Mouse (Mus musculus): ENCODE measurements around the gene Dnajb1.

Gene Dnajb1

GRCm38 (mm10) chr8:83613695-83614094 lies 5.7 kb downstream of the Dnajb1 start:
- no peak for DNase-seq

DNA sequence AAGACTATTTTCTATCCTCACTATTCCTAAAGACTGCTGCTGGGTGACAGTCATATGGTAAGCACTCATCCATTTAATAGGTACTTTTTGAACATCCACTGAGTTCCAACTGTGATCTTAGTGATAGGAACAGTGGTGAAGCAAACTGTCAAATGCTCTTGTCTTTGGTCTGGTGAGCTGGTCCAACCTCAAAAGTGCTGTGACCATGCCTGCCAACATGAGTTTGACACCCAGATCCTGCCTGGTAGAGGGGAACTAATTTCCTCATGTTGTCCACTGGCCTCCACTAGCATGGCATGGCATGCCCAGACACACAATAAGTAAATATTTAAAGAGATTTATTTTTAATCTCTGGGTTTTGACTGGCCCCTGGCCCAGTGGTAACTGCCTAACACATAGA lies 8.6 kb downstream of the Dnajb1 start:
- no peak for DNase-seq

DNA sequence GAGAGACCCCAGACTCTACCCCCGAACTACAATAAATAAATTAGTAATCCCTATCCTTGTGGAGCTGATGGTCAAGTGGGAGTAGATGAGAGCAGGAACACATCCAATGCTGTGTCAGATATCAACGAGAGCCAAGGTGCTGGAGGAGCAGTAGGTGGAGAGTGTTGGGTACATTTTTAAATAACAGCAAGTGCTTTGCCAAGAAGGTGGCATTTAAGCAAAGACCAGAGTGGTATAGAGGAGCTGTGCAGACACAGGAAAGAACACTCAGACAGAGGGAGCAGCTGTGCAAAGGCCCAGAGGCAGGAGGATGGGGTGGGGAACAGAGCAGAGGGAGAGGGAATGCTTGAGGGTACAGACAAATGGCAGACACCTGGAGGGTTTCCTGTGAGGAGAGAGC lies 9.1 kb downstream of the Dnajb1 start:
- DNase-seq: no peak

- no peak for DNase-seq
Observed at GRCm38 (mm10) chr8:83618566-83618965, 10.6 kb downstream of the Dnajb1 start.

GRCm38 (mm10) chr8:83619568-83620285 lies 11.7 kb downstream of the Dnajb1 start:
- no peak for DNase-seq

DNA sequence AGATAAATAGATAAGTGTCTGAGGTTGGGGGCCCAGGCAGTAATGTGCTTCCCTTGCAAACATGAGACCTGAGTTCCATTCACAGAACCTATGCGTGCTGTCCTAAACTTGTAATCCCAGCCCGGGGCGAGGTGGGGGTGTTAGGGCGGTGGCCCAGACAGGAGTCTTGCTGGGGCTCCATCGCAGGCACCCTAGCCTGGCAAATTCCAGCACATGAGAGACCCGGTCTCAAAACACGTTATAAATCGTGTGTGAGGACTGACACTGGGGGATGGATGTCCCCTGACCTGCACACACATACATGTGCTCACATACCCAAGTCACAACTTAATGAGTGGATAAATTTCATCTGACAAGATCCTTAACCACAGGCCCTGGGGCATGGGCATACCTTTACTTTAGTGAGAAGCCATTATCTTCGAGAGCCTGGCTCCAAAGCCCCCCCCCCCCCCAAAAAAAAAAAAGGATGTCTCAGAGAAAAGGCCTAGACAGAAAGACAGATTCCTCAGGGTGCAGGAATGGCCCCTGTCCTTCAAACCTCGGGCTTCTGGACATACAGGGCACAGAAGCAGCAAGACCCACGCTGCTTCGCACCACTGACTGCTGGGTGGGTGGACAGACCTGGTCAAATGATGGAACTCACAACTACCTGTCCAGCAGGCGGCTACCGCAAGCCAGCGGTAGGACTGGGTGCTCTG lies 13.8 kb downstream of the Dnajb1 start:
- DNase-seq: no peak

GRCm38 (mm10) chr8:83622389-83622989 lies 14.5 kb downstream of the Dnajb1 start:
- DNase-seq: peak; percentile 86

DNA sequence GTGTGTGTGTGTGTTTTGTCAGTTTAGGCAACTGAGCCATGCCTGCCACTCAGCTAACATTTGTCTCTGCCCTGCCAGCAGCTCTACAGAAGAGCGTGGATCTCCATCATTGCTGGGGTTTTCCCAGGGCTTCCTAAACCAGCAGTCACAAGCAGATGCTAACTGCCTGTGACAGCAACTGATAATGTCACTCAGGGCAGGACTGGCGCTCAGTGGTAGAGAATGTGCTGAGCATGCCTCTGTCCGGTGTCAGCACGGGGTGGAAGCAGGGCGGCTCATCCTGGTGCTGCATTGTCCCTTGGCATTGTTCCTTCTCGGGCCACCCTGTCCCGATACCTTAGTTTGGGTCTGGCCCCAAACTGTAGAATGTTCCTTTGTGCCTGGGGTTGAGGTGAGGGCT lies 15.6 kb downstream of the Dnajb1 start:
- no peak for DNase-seq

GRCm38 (mm10) chr8:83624739-83625138 lies 16.7 kb downstream of the Dnajb1 start:
- no peak for DNase-seq

GRCm38 (mm10) chr8:83625676-83626299 lies 17.8 kb downstream of the Dnajb1 start:
- DNase-seq: no peak

DNA sequence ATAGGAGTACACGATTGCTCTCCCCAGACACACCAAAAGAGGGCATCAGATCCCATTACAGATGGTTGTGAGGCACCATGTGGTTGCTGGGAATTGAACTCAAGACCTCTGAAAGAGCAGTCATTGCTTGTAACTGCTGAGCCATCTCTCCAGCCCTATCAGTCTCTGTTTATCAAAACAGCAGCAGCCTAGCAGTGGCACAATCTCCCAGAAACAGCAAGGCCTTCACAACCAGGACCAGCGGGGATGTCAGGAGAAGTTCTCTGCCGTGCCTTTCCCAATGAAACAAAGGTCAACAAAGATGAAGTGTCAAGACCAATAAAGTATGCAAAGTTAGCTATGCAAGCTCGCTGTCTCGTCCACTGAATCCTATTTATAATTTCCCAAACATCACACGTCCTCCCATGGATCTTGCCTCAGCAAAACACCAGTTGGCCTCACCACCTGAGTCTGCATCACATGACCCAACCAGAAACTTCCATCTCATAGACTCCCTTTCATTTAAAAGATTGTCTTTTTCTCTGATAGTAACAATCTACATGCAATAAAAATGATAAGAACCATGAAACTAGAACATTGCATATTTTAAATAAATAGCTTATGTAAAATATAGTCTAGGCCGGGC lies 24.2 kb downstream of the Dnajb1 start:
- DNase-seq: no peak

GRCm38 (mm10) chr8:83638856-83639255 lies 30.9 kb downstream of the Dnajb1 start:
- DNase-seq: no peak

- DNase-seq: no peak
Observed at GRCm38 (mm10) chr8:83639649-83640048, 31.7 kb downstream of the Dnajb1 start.

GRCm38 (mm10) chr8:83647511-83647910 lies 39.5 kb downstream of the Dnajb1 start:
- no peak for DNase-seq

DNA sequence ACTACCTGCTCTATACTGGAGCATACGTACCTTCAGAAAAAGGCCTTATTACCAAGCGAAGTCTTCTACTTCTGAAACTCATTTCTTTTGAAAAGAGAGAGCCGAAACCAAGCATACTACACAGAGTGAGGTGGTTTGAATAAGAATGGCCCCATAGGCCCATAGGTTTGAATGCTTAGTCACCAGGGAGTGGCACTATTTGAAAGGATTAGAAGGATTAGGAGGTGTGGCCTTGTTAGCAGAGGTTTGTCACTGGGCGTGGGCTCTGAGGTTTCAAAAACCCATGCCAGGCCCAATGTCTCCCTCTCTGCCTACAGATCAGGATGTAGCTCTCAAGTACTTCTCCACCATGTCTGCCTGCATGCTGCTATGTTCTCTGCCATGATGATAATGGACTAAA lies 40.0 kb downstream of the Dnajb1 start:
- DNase-seq: no peak

- no peak for DNase-seq
Observed at GRCm38 (mm10) chr8:83649699-83650098, 41.7 kb downstream of the Dnajb1 start.

DNA sequence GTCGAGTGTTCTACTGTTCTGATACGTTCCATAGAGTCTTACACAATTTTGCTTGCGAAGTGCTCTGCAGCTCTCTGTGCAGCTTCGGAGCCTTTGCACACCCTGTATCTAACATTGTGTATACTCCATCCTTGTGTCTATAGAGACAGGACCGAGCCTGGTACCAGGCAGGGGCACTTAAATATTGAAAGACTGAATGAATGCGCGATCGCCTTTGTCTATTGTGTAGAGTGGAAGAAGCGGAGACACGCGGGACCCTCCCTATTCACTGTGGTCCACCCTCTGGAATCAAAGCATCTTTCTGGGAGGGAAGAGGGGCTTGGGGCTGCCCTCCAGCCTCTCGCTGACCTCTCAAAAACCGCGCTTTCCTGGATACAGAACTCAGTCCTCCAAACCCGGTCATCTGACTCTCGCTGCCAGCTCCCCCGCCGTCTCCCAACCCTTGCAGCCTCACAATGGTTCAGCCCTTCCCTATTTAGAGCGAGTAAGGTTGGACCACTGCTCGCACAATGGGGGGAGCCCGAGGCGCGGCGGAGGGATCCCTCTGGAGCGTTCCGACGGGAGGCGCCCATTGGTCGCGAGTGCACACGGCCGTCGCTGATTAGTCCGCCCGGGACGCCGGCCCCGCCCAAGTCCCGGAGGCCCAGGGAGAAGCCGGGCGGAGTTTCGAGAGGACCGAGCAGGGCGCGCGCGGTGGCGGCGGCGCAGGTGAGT lies 44.2 kb downstream of the Dnajb1 start, which contains the start of gene Gipc1:
TSS of gene Gipc1 (plus strand) at position 648 of the 714 bp plus-strand sequence.
- peak; percentile 96 for DNase-seq

GRCm38 (mm10) chr8:83652744-83653661 lies 45.0 kb downstream of the Dnajb1 start:
- DNase-seq: no peak

DNA sequence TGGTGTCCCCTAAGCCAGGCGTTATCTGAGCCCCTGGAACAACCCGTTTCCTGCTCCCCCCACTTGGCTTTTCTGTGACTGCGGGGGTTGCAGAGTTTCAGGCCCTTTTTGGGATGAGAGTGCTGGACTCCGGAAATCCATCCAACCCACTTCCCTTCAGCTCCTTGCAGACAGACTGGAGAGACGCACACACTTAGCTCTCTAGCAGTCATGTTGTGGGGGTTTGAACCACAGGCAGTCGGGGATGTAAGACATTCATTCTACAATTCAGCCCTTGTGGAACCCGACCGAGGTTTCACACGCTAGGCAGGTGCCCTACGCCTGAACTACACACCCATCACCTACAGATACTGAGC lies 45.6 kb downstream of the Dnajb1 start:
- no peak for DNase-seq

GRCm38 (mm10) chr8:83654725-83655124 lies 46.7 kb downstream of the Dnajb1 start:
- DNase-seq: no peak

DNA sequence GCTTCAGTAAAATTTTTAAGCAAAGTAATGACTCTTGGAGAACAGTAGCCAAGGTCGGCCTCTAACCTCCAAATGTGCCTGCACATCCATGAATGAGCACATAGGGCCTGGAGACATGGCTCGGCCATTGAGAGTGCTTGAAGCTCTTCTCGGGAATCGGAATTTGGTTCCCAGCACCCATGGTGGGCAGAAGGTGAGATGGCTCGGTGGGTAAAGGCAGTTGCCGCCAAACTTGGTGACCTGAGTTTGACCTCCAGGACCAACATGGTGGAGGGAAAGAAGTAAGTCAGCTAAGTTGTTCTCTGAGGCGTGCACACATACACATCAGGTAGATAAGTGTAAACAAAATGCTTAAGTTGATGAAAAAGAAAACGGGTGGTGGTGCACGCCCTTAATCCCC lies 48.0 kb downstream of the Dnajb1 start:
- DNase-seq: no peak

All from right cerebral cortex, postnatal 25 days (tissue).